Mouse (Mus musculus) c-Kit-positive CD71-positive TER-119-positive erythroid progenitor cells, embryonic 14.5 days (primary cell): ENCODE data around the gene Cxxc4.
"Not testable (repeated sequence)": the region's sequence is repeated elsewhere in the genome, so short reads cannot be mapped to it uniquely, and the experiment has no call there.

ENCODE experiments used
- DNase-seq: peaks from one replicate; pipeline ENCODE4 v3.0.0-alpha.2; 2013; ENCODE audit warnings: low spot score

Cxxc4 gene

GRCm38 (mm10) chr3:134236414-134237112 lies at the start of gene Cxxc4:
Gene Cxxc4 (plus strand): TSS chr3:134236484.
- DNase-seq = no peak

- DNase-seq = no peak
Measured at GRCm38 (mm10) chr3:134188979-134189946, 47.0 kb upstream of the Cxxc4 start.

DNA sequence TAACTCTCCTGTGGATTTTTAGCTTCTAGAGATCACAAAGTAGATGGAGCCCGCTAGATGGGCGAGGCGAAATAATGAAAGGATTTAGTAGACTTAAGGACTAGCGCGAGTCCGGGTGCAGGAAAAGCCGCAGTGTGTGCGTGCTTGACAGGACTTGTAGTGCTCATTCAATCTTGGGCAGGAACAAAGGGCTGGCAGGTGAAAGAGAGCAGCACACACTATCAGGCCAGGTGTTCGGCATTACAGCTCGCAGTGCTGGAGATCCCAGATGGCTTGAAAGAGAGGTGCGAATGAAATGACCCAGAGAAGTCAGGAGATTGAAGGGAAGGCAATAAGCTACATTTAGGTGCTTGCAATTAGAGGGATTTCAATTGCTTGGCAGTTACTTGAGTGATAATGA lies 46.2 kb upstream of the Cxxc4 start:
- DNase-seq = no peak

- DNase-seq = no peak
Measured at GRCm38 (mm10) chr3:134199892-134200291, 36.4 kb upstream of the Cxxc4 start.

DNA sequence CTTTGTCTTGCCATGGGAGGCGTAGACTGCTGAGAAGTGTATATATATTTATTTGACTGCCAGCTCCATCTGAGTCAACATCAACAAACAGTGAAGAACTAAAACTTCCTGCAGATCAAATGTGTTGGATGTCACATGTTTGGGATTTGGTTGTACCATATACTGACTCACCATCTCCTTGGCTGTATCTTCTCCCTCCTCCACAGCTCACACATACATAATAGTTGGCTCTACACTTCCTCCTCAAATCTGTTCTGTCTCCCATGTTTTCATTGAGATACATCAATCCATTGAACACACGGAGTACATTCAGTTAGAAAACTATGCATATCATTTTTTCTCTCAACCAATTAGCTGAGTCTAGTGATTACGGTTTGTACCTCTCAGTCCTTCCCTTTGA lies 29.7 kb upstream of the Cxxc4 start:
- no peak for DNase-seq

DNA sequence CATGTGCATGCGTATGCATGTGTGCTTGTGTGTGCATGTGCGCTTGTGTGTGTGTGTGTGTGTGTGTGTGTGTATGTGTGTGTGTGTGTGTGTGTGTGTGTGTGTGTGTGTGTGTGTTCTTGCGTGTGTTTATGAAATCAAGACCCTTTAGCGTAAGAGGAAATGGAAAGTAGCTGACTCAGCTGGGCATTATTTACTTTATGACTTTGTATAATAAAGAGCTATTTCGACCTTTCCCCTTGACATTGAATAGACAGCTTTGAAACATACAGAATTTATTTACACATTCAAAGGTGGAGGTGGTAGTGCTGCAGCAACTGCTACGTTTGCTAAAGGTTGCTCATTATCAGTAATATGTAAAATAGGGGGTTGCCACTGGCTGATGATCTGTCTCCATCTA lies 25.3 kb upstream of the Cxxc4 start:
- no peak for DNase-seq

DNA sequence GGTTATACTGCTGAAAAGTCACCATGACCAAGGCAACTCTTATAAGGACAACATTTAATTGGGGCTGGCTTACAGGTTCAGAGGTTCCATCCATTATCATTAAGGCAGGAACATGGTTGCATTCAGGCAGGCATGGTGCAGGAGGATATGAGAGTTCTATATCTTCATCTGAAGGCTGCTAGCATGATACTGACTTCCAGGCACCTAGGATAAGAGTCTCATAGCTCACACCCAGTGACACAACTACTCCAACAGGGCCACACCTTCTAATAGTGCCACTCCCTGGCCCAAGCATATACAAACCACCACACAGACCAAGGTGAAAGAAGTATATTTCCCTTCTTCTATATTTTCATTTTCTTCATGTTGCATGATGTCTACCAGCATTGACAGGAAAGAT lies 16.4 kb upstream of the Cxxc4 start:
- DNase-seq = not testable (repeated sequence)

DNA sequence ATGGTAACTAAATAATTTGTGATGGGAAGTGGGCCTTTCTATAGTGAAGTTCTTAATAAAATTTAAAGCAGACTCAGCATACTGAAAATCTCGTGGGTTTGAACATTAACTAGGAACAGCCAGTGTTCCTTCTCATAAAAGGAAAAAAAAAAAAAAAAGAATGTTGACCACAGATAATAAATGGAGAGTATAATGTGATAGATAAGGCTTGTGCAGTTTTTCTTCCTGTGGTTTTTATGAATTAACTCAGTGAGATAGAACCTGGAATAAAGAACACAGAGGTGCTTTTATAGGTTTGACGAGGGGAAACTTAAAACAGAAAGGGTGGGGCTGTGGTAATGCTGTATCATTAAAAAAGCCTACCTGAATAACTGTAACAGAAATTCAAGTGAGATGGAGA lies 15.3 kb upstream of the Cxxc4 start:
- no peak for DNase-seq

- DNase-seq = no peak
Measured at GRCm38 (mm10) chr3:134222593-134222992, 13.7 kb upstream of the Cxxc4 start.

DNA sequence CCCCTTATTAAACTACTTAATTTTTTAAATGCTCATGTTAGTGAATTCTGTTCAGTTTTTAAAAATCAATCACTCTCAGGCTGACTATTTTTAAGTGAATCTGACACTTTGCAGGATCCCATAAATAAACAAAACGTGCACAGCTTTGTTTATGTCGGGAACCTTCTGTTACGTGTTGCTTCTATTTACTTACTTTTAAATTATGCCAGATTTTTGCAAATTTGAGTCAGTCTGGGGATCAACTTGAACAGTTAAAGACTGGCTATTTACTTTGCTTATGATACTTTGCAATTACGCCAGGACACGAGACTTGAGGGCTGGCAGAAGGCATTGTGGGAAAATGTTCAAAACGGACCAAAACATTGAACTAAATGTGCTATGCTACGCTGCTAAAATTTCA lies 12.3 kb upstream of the Cxxc4 start:
- DNase-seq = no peak

- DNase-seq = no peak
Measured at GRCm38 (mm10) chr3:134225928-134226327, 10.4 kb upstream of the Cxxc4 start.

DNA sequence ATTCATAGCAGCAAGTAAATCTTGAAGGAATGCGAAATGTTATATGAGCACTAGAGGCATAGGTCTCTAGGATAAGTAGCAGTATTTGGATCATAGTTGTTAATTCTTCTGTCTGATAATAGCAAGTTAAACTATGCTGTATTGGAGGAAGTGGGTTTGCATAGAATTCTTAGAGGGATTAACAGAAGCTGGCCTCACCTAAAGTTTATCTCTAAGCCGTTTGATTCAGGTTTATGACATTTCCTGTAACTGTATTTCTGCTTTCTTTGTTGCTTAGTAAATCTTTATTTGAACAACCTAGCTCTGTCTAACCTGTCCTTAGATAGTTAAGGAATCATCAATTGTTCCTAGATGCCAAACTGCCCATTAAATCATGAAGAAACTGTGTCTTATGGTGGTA lies 3.5 kb upstream of the Cxxc4 start:
- no peak for DNase-seq

DNA sequence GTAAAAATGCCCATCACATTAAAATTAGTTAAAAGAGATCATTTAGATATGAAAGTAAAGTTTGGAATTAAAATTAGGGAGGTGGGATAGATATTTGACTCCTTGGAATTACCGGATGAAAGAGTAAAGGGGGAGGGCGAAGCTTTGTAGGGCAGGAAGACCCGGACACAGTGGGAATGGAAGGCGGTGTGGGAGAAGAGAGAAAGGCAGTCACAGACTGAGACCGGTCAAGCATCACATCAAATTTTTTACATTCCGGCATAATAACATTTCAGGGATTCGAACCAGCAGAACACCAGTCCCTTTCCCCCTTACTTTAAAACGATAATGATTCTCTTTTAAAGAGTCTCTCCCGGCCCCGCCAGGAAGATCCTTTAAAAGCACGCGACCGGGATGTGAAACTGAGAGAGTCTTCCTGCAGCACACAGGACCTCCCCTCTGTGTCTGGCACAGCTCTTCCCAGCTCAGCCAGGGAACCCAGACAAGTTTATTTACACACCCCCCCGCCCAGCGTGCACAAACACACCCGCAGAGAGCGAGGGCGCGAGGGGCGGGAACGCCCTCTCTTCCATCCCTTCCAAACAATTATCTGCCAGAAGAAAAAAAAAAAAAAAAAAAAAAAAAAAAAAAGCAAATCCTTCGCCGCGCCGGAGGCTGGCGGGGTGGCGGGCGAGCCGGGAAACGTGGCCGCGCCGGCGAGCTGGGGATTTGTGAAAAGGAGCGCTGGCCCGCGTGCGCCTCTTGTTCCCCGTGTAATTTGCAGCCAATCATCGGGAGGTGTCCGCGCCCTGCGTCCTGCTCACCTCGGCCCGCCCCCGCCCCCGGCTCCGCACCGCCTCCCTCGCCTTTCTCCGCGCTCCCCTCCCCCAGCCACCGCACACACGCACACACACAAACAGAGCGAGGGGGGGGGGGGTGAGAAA lies 532 bp upstream of the Cxxc4 start:
- no peak for DNase-seq

GRCm38 (mm10) chr3:134237113-134237805 lies 975 bp downstream of the Cxxc4 start:
- no peak for DNase-seq

DNA sequence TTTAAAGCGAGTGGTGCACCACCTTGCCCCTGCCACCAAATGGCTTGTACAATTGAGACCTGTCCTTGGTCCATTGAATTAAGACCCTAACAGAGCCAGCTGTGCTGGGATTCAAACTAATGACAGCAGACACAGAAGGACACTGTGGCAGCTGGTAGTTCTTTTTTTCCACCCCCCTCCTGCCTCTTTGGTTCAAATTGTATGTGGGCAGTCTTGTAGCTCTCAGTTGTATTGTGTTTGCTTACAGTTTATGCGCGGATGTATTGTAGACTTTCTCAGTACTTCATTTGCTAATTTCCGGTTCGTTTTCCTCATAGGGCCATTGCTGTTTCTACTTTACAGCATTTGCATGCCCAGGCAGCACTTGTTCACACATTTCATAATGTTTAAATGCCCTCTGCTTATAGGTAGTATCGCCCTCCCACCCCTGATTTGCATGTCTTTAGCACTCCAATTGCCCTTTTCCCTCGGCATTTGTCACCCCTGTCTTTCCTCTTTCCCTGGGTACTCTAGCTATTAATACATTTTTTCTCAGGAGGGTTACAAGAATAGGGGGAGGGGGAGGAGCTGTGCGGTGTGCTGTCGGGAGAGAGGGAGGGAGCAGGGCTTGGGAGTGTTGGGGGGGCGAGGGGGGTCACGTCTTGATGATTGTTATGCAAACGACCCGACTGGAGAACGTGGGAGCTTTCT lies 2.5 kb downstream of the Cxxc4 start:
- no peak for DNase-seq

- DNase-seq = no peak
Measured at GRCm38 (mm10) chr3:134239321-134239970, 3.2 kb downstream of the Cxxc4 start.

DNA sequence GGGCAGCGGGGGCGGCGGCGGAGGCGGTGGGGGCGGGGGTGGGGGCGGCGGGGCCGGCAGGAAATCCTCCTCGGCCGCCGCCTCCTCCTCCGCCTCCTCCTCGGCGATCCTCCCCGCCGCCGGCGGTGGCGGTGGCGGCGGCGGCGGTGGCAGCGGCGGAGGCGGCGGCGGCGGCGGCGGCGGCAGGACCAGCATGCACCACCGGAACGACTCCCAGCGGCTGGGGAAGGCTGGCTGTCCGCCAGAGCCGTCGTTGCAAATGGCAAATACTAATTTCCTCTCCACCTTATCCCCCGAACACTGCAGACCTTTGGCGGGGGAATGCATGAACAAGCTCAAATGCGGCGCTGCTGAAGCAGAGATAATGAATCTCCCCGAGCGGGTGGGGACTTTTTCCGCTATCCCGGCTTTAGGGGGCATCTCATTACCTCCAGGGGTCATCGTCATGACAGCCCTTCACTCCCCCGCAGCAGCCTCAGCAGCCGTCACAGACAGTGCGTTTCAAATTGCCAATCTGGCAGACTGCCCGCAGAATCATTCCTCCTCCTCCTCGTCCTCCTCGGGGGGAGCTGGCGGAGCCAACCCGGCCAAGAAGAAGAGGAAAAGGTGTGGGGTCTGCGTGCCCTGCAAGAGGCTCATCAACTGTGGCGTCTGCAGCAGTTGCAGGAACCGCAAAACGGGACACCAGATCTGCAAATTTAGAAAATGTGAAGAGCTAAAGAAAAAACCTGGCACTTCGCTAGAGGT lies 3.9 kb downstream of the Cxxc4 start:
- no peak for DNase-seq

DNA sequence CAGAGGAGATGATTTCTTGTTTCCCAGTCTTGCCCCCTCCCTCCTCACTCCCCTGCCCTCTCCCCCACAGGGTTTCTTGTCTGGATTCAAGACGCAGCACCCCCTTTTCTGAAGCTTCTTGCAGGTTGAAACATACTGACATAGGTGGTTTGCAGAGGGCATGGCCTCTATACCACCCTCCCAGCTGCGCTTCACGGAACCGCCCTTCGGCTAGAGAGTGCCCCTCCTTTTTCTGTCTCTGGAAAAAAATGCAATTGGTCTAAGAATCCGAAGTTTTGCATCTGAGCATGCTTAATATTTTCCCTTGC lies 4.4 kb downstream of the Cxxc4 start:
- no peak for DNase-seq

GRCm38 (mm10) chr3:134243168-134243849 lies 7.0 kb downstream of the Cxxc4 start:
- no peak for DNase-seq
